Mouse (Mus musculus) liver, embryonic 12.5 days (tissue): ENCODE results near the gene Sec14l1. TPM values are rescaled to one million over a fixed set of nuclear protein-coding genes. Genes with fewer than 3 reads are reported as not detected.
A peak's percentile ranks its signal among the peaks of the same experiment; 100 is the strongest.

Experiments used
- ATAC-seq: fragments of 200-750 bp; cut with Nextera tagmentation; 2 replicates; pipeline ENCODE4 v1.8.0; 2017; ENCODE audit warnings: moderate number of reproducible peaks, mild to moderate bottlenecking, moderate library complexity
- H3K27ac ChIP-seq: fragments of 300-500 bp; sonication (generic); 2 replicates; pipeline ENCODE4 v1.5.1; 2016; ENCODE audit warnings: mild to moderate bottlenecking
- H3K27me3 ChIP-seq: fragments of 300-500 bp; sonication (generic); replicated peaks from 2 replicates; pipeline ENCODE4 v1.6.1; 2016; ENCODE audit warnings: mild to moderate bottlenecking, moderate library complexity
- H3K36me3 ChIP-seq: fragments of 300-500 bp; sonication (generic); 2 replicates; pipeline ENCODE4 v1.6.1; 2016; ENCODE audit warnings: mild to moderate bottlenecking, moderate library complexity
- H3K4me1 ChIP-seq: fragments of 300-500 bp; sonication (generic); 2 replicates; pipeline ENCODE4 v1.6.1; 2016
- H3K4me2 ChIP-seq: fragments of 300-500 bp; sonication (generic); 2 replicates; pipeline ENCODE4 v1.6.1; 2016; ENCODE audit warnings: mild to moderate bottlenecking, moderate library complexity
- H3K4me3 ChIP-seq: fragments of 300-500 bp; sonication (generic); 2 replicates; pipeline ENCODE4 v1.5.1; 2016; ENCODE audit warnings: mild to moderate bottlenecking, moderate library complexity
- H3K9ac ChIP-seq: fragments of 300-500 bp; sonication (generic); 2 replicates; pipeline ENCODE4 v1.6.1; 2016; ENCODE audit warnings: mild to moderate bottlenecking, moderate library complexity
- H3K9me3 ChIP-seq: fragments of 300-500 bp; sonication (generic); replicated peaks from 2 replicates; pipeline ENCODE4 v1.6.1; 2016; ENCODE audit warnings: mild to moderate bottlenecking, moderate library complexity
- WGBS: fragments of 180-500 bp; shearing (Covaris S2); methylation state at CpG from one replicate; pipeline ENCODE4 v1.1.7; 2016; ENCODE audit not compliant: insufficient replicate concordance; 5-methylcytosine and 5-hydroxymethylcytosine counted together
- polyA plus RNA-seq: library from polyadenylated mRNA; unstranded; fragments of >200 nt; fragmentation: Nextera tagmentation; extraction: Ambion mirVana; gene quantifications from 2 replicates; pipeline ENCODE4 v1.2.1, GENCODE M21; 2016

Gene Sec14l1
- polyA plus RNA-seq, 1 experiment from 2014 or later: 26.9 TPM

GRCm38 (mm10) chr11:117138213-117138761 lies 23.3 kb downstream of the Sec14l1 start:
- 86% methylated on average over 9 of the region's 9 CpGs for WGBS
- ATAC-seq: no peak
- H3K36me3 ChIP-seq: peaks cover 22% of the 10 kb centered on the region
- no peak overlapping the region for H3K9ac ChIP-seq
- no peak overlapping the region for H3K4me3 ChIP-seq
- no peaks in the 10 kb centered on the region for H3K9me3 ChIP-seq
- peaks cover 40% of the 10 kb centered on the region for H3K4me1 ChIP-seq
- no peak overlapping the region for H3K27ac ChIP-seq
- H3K27me3 ChIP-seq: no peaks in the 10 kb centered on the region
- no peak overlapping the region for H3K4me2 ChIP-seq

- Histone ChIP-seq H3K4me2 (no peak overlapping the region), H3K4me3 (no peak overlapping the region), H3K27me3 (no peaks in the 10 kb centered on the region), H3K9ac (no peak overlapping the region), H3K36me3 (peaks cover 28% of the 10 kb centered on the region), H3K27ac (no peak overlapping the region), H3K9me3 (no peaks in the 10 kb centered on the region), H3K4me1 (peaks cover 40% of the 10 kb centered on the region)
- ATAC-seq: no peak
- 55% methylated on average over 12 of the region's 12 CpGs for WGBS
These were observed 24.0 kb downstream of the Sec14l1 start for GRCm38 (mm10) chr11:117138795-117139463.

GRCm38 (mm10) chr11:117141376-117142001 lies 26.5 kb downstream of the Sec14l1 start:
- ATAC-seq: no peak
- no peak overlapping the region for H3K4me3 ChIP-seq
- peaks cover 54% of the 10 kb centered on the region for H3K36me3 ChIP-seq
- no peaks in the 10 kb centered on the region for H3K27me3 ChIP-seq
- no peak overlapping the region for H3K4me2 ChIP-seq
- WGBS: 76% methylated on average over 18 of the region's 18 CpGs
- no peaks in the 10 kb centered on the region for H3K9me3 ChIP-seq
- no peak overlapping the region for H3K27ac ChIP-seq
- H3K4me1 ChIP-seq: peaks cover 19% of the 10 kb centered on the region
- no peak overlapping the region for H3K9ac ChIP-seq

- Histone ChIP-seq H3K9ac (no peak overlapping the region), H3K36me3 (peaks cover 64% of the 10 kb centered on the region), H3K4me2 (no peak overlapping the region), H3K4me3 (no peak overlapping the region), H3K4me1 (peaks cover 11% of the 10 kb centered on the region), H3K27me3 (no peaks in the 10 kb centered on the region), H3K27ac (no peak overlapping the region), H3K9me3 (no peaks in the 10 kb centered on the region)
- ATAC-seq: no peak
- 82% methylated on average over 4 of the region's 4 CpGs for WGBS
These were observed 27.5 kb downstream of the Sec14l1 start for GRCm38 (mm10) chr11:117142507-117142906.

- Histone ChIP-seq H3K36me3 (peaks cover 95% of the 10 kb centered on the region), H3K9ac (no peak overlapping the region), H3K4me1 (no peaks in the 10 kb centered on the region), H3K27me3 (no peaks in the 10 kb centered on the region), H3K4me2 (no peak overlapping the region), H3K4me3 (no peak overlapping the region), H3K9me3 (no peaks in the 10 kb centered on the region), H3K27ac (no peak overlapping the region)
- no peak for ATAC-seq
- WGBS: 81% methylated on average over 14 of the region's 14 CpGs
These were observed 30.6 kb downstream of the Sec14l1 start for GRCm38 (mm10) chr11:117145451-117146117.

- peaks cover 100% of the 10 kb centered on the region for H3K36me3 ChIP-seq
These were observed 31.1 kb downstream of the Sec14l1 start for GRCm38 (mm10) chr11:117146118-117146506.

GRCm38 (mm10) chr11:117146776-117147536 lies 32.0 kb downstream of the Sec14l1 start:
- Histone ChIP-seq H3K4me2 (no peak overlapping the region), H3K9me3 (no peaks in the 10 kb centered on the region), H3K27ac (no peak overlapping the region), H3K36me3 (peaks cover 99% of the 10 kb centered on the region), H3K4me3 (no peak overlapping the region), H3K27me3 (no peaks in the 10 kb centered on the region), H3K9ac (no peak overlapping the region), H3K4me1 (no peaks in the 10 kb centered on the region)
- ATAC-seq: peak; percentile 27; the same call in 1 of the 2 replicates
- 76% methylated on average over 24 of the region's 24 CpGs for WGBS

More at GRCm38 (mm10) chr11:117146118-117146506, 31.1 kb downstream of the Sec14l1 start:
- Histone ChIP-seq H3K4me2 (no peak overlapping the region), H3K9me3 (no peaks in the 10 kb centered on the region), H3K27me3 (no peaks in the 10 kb centered on the region), H3K9ac (no peak overlapping the region), H3K4me3 (no peak overlapping the region), H3K4me1 (no peaks in the 10 kb centered on the region), H3K27ac (no peak overlapping the region)
- WGBS: 89% methylated on average over 6 of the region's 6 CpGs
- no peak for ATAC-seq

GRCm38 (mm10) chr11:117148893-117149685 lies 34.1 kb downstream of the Sec14l1 start:
- H3K4me3 ChIP-seq: no peak overlapping the region
- ATAC-seq: no peak
- WGBS: 85% methylated on average over 18 of the region's 18 CpGs
- no peak overlapping the region for H3K9ac ChIP-seq
- H3K4me2 ChIP-seq: no peak overlapping the region
- peaks cover 97% of the 10 kb centered on the region for H3K36me3 ChIP-seq
- no peak overlapping the region for H3K27ac ChIP-seq
- H3K27me3 ChIP-seq: no peaks in the 10 kb centered on the region
- H3K4me1 ChIP-seq: peaks cover 8% of the 10 kb centered on the region; the same call in 1 of the 2 replicates
- no peaks in the 10 kb centered on the region for H3K9me3 ChIP-seq

GRCm38 (mm10) chr11:117150467-117150966 lies 35.5 kb downstream of the Sec14l1 start:
- Histone ChIP-seq H3K4me1 (peaks cover 8% of the 10 kb centered on the region; the same call in 1 of the 2 replicates), H3K4me3 (no peak overlapping the region), H3K9ac (no peak overlapping the region), H3K27me3 (no peaks in the 10 kb centered on the region), H3K27ac (no peak overlapping the region), H3K9me3 (no peaks in the 10 kb centered on the region), H3K4me2 (no peak overlapping the region), H3K36me3 (peaks cover 97% of the 10 kb centered on the region)
- WGBS: 67% methylated on average over 9 of the region's 9 CpGs
- ATAC-seq: no peak

GRCm38 (mm10) chr11:117151461-117151860 lies 36.5 kb downstream of the Sec14l1 start:
- ATAC-seq: no peak
- WGBS: 85% methylated on average over 7 of the region's 7 CpGs

GRCm38 (mm10) chr11:117152541-117152940 lies 37.6 kb downstream of the Sec14l1 start:
- H3K4me1 ChIP-seq: peaks cover 14% of the 10 kb centered on the region; the same call in 1 of the 2 replicates
- H3K27ac ChIP-seq: no peak overlapping the region
- H3K36me3 ChIP-seq: peaks cover 95% of the 10 kb centered on the region
- no peak overlapping the region for H3K4me2 ChIP-seq
- WGBS: 81% methylated on average over 6 of the region's 6 CpGs
- no peak overlapping the region for H3K4me3 ChIP-seq
- H3K9me3 ChIP-seq: no peaks in the 10 kb centered on the region
- no peak for ATAC-seq
- H3K9ac ChIP-seq: no peak overlapping the region
- no peaks in the 10 kb centered on the region for H3K27me3 ChIP-seq

More at GRCm38 (mm10) chr11:117151461-117151860, 36.5 kb downstream of the Sec14l1 start:
- H3K4me3 ChIP-seq: no peak overlapping the region
- H3K4me2 ChIP-seq: no peak overlapping the region
- peaks cover 14% of the 10 kb centered on the region; the same call in 1 of the 2 replicates for H3K4me1 ChIP-seq
- no peaks in the 10 kb centered on the region for H3K9me3 ChIP-seq
- peaks cover 97% of the 10 kb centered on the region for H3K36me3 ChIP-seq
- no peak overlapping the region for H3K27ac ChIP-seq
- H3K27me3 ChIP-seq: no peaks in the 10 kb centered on the region
- no peak overlapping the region for H3K9ac ChIP-seq
